Mouse (Mus musculus) R1 (cell line): ENCODE data around the gene Rsrp1.

ENCODE experiments used
- DNase-seq: peaks from one replicate; pipeline ENCODE4 v3.0.0-alpha.2; 2018; ENCODE audit warnings: low read depth, low spot score

The Rsrp1 gene

GRCm38 (mm10) chr4:134963021-134963776 lies 39.8 kb downstream of the Rsrp1 start:
- DNase-seq = peak; percentile 90

GRCm38 (mm10) chr4:134967887-134968604 lies 44.7 kb downstream of the Rsrp1 start:
- no peak for DNase-seq

GRCm38 (mm10) chr4:134968605-134968976 lies 45.2 kb downstream of the Rsrp1 start:
- no peak for DNase-seq

- DNase-seq = peak; percentile 69
Measured at GRCm38 (mm10) chr4:134975261-134975928, 52.0 kb downstream of the Rsrp1 start.

GRCm38 (mm10) chr4:134975929-134976308 lies 52.5 kb downstream of the Rsrp1 start:
- no peak for DNase-seq
